Mouse (Mus musculus) hindbrain, postnatal 0 days (tissue): Measurements from ENCODE around the gene Rai14. TPM values are rescaled to one million over a fixed set of nuclear protein-coding genes. Genes with fewer than 3 reads are reported as not detected.

Experiments used
- ATAC-seq: fragments of 200-750 bp; cut with Nextera tagmentation; 2 replicates; pipeline ENCODE4 v1.8.0; 2017; ENCODE audit warnings: mild to moderate bottlenecking, moderate TSS enrichment, moderate library complexity
- DNase-seq: peaks from one replicate; pipeline ENCODE4 v3.0.0-alpha.2; 2015; ENCODE audit warnings: low spot score
- H3K27ac ChIP-seq: fragments of 300-500 bp; sonication (generic); 2 replicates; pipeline ENCODE4 v1.5.1; 2014; ENCODE audit warnings: mild to moderate bottlenecking
- H3K27me3 ChIP-seq: fragments of 300-500 bp; sonication (generic); 2 replicates; pipeline ENCODE4 v1.6.1; 2014; ENCODE audit warnings: low read length, mixed read lengths; ENCODE audit not compliant: insufficient read depth
- H3K36me3 ChIP-seq: fragments of 300-500 bp; sonication (generic); 2 replicates; pipeline ENCODE4 v1.6.1; 2014; ENCODE audit warnings: low read length, mixed read lengths; ENCODE audit not compliant: insufficient read depth
- H3K4me1 ChIP-seq: fragments of 300-500 bp; sonication (generic); 2 replicates; pipeline ENCODE4 v1.6.1; 2014; ENCODE audit warnings: antibody characterized with exemption, low read length, mixed read lengths; ENCODE audit not compliant: insufficient read depth
- H3K4me2 ChIP-seq: fragments of 300-500 bp; sonication (generic); 2 replicates; pipeline ENCODE4 v1.6.1; 2014; ENCODE audit warnings: low read depth, mild to moderate bottlenecking, low read length, moderate library complexity, mixed read lengths
- H3K4me3 ChIP-seq: fragments of 300-500 bp; sonication (generic); 2 replicates; pipeline ENCODE4 v1.5.1; 2014; ENCODE audit warnings: low read length
- H3K9ac ChIP-seq: fragments of 300-500 bp; sonication (generic); replicated peaks from 2 replicates; pipeline ENCODE4 v1.6.1; 2014; ENCODE audit warnings: mild to moderate bottlenecking, low read length, moderate library complexity, mixed read lengths
- H3K9me3 ChIP-seq: fragments of 300-500 bp; sonication (generic); 2 replicates; pipeline ENCODE4 v1.6.1; 2016; ENCODE audit warnings: low read length, mixed read lengths
- CTCF ChIP-seq: IDR thresholded peaks from 2 replicates; pipeline ENCODE4 v1.5.1; 2016; ENCODE audit warnings: antibody characterized with exemption, control low read depth, low read depth
- WGBS: fragments of 180-500 bp; shearing (Covaris S2); extraction: QIAGEN DNeasy Blood & Tissue Kit; methylation state at CpG from one replicate; pipeline ENCODE4 v1.1.7; 2014; 5-methylcytosine and 5-hydroxymethylcytosine counted together
- polyA plus RNA-seq: library from polyadenylated mRNA; unstranded; fragments of >200 nt; fragmentation: Nextera tagmentation; extraction: Ambion mirVana; gene quantifications from 2 replicates; pipeline ENCODE4 v1.2.1, GENCODE M21; 2015
- total RNA-seq: library from RNA; depleted of rRNA; stranded (reverse); fragments of >200 nt; gene quantifications from 2 replicates; pipeline ENCODE4 v1.2.3, GENCODE M21; 2014

Rai14 gene
- total and polyA plus RNA-seq, 2 experiments from 2014 or later = 5.7 to 11.0 TPM

- no peak for ATAC-seq
- no peak overlapping the region for H3K27ac ChIP-seq
- WGBS = 83% methylated on average over 6 of the region's 6 CpGs
- H3K4me3 ChIP-seq = no peak overlapping the region
- H3K9ac ChIP-seq = no peak overlapping the region
- DNase-seq = no peak
- H3K9me3 ChIP-seq = no peaks in the 10 kb centered on the region
- H3K4me2 ChIP-seq = no peak overlapping the region
- no peaks in the 10 kb centered on the region for H3K27me3 ChIP-seq
- no peaks in the 10 kb centered on the region for H3K36me3 ChIP-seq
- H3K4me1 ChIP-seq = no peaks in the 10 kb centered on the region
- no peak for TF ChIP-seq CTCF
Observed at GRCm38 (mm10) chr15:10738354-10739142, 24.1 kb upstream of the Rai14 start.

GRCm38 (mm10) chr15:10735948-10736347 lies 21.5 kb upstream of the Rai14 start:
- TF ChIP-seq CTCF = no peak

GRCm38 (mm10) chr15:10735216-10735615 lies 20.8 kb upstream of the Rai14 start:
- no peak overlapping the region for H3K4me2 ChIP-seq
- ATAC-seq = no peak
- no peaks in the 10 kb centered on the region for H3K9me3 ChIP-seq
- no peaks in the 10 kb centered on the region for H3K27me3 ChIP-seq
- no peak overlapping the region for H3K9ac ChIP-seq
- H3K27ac ChIP-seq = no peak overlapping the region
- H3K36me3 ChIP-seq = no peaks in the 10 kb centered on the region
- no peak for TF ChIP-seq CTCF
- WGBS = 91% methylated on average over 8 of the region's 8 CpGs
- H3K4me1 ChIP-seq = no peaks in the 10 kb centered on the region
- no peak for DNase-seq
- H3K4me3 ChIP-seq = no peak overlapping the region

More at GRCm38 (mm10) chr15:10735948-10736347, 21.5 kb upstream of the Rai14 start:
- Histone ChIP-seq H3K9me3 (no peaks in the 10 kb centered on the region), H3K36me3 (no peaks in the 10 kb centered on the region), H3K4me1 (no peaks in the 10 kb centered on the region), H3K4me3 (no peak overlapping the region), H3K4me2 (no peak overlapping the region), H3K27me3 (no peaks in the 10 kb centered on the region), H3K9ac (no peak overlapping the region), H3K27ac (no peak overlapping the region)
- 83% methylated on average over 4 of the region's 4 CpGs for WGBS
- DNase-seq (no peak), ATAC-seq (no peak)

GRCm38 (mm10) chr15:10731398-10731797 lies 17.0 kb upstream of the Rai14 start:
- no peaks in the 10 kb centered on the region for H3K4me1 ChIP-seq
- H3K9ac ChIP-seq = no peak overlapping the region
- no peaks in the 10 kb centered on the region for H3K27me3 ChIP-seq
- 83% methylated on average over 3 of the region's 3 CpGs for WGBS
- H3K27ac ChIP-seq = no peak overlapping the region
- no peak overlapping the region for H3K4me3 ChIP-seq
- no peaks in the 10 kb centered on the region for H3K36me3 ChIP-seq
- DNase-seq = no peak
- no peak for ATAC-seq
- no peaks in the 10 kb centered on the region for H3K9me3 ChIP-seq
- no peak for TF ChIP-seq CTCF
- H3K4me2 ChIP-seq = no peak overlapping the region

- no peak for TF ChIP-seq CTCF
- WGBS = 86% methylated on average over 3 of the region's 3 CpGs
- H3K27me3 ChIP-seq = no peaks in the 10 kb centered on the region
- ATAC-seq = no peak
- no peak for DNase-seq
- no peak overlapping the region for H3K4me2 ChIP-seq
- no peaks in the 10 kb centered on the region for H3K9me3 ChIP-seq
- no peaks in the 10 kb centered on the region for H3K4me1 ChIP-seq
- no peak overlapping the region for H3K9ac ChIP-seq
- H3K27ac ChIP-seq = no peak overlapping the region
- no peaks in the 10 kb centered on the region for H3K36me3 ChIP-seq
- H3K4me3 ChIP-seq = no peak overlapping the region
Observed at GRCm38 (mm10) chr15:10726272-10726671, 11.8 kb upstream of the Rai14 start.

- no peak overlapping the region for H3K9ac ChIP-seq
- no peak for ATAC-seq
- 84% methylated on average over 3 of the region's 3 CpGs for WGBS
- H3K9me3 ChIP-seq = no peaks in the 10 kb centered on the region
- no peaks in the 10 kb centered on the region for H3K4me1 ChIP-seq
- no peak overlapping the region for H3K4me3 ChIP-seq
- H3K4me2 ChIP-seq = no peak overlapping the region
- no peaks in the 10 kb centered on the region for H3K27me3 ChIP-seq
- DNase-seq = no peak
- no peak overlapping the region for H3K27ac ChIP-seq
- H3K36me3 ChIP-seq = no peaks in the 10 kb centered on the region
- TF ChIP-seq CTCF = no peak
Observed at GRCm38 (mm10) chr15:10724857-10725256, 10.4 kb upstream of the Rai14 start.

GRCm38 (mm10) chr15:10723507-10723906 lies 9.1 kb upstream of the Rai14 start:
- Histone ChIP-seq H3K36me3 (no peaks in the 10 kb centered on the region), H3K4me1 (no peaks in the 10 kb centered on the region), H3K4me3 (no peak overlapping the region), H3K9ac (no peak overlapping the region), H3K27ac (no peak overlapping the region), H3K27me3 (no peaks in the 10 kb centered on the region), H3K4me2 (no peak overlapping the region), H3K9me3 (no peaks in the 10 kb centered on the region)
- DNase-seq (no peak), ATAC-seq (no peak)
- no peak for TF ChIP-seq CTCF
- WGBS = 31% methylated on average over 1 of the region's 1 CpGs
